Mouse (Mus musculus) spleen, adult 12 weeks (tissue): ENCODE data around the gene Hrc.
"Not testable (repeated sequence)": the region's sequence is repeated elsewhere in the genome, so short reads cannot be mapped to it uniquely, and the experiment has no call there.

Experiments
- DNase-seq: peaks from one replicate; pipeline ENCODE4 v3.0.0; 2022; ENCODE audit warnings: low spot score

Hrc gene

GRCm38 (mm10) chr7:45333431-45333982 lies 1.6 kb upstream of the Hrc start, which contains the start of gene Trpm4:
Gene Trpm4, minus strand, starts transcription at chr7:45333780.
- DNase-seq = peak; percentile 58

GRCm38 (mm10) chr7:45334605-45335004 lies 485 bp upstream of the Hrc start:
- no peak for DNase-seq

DNA sequence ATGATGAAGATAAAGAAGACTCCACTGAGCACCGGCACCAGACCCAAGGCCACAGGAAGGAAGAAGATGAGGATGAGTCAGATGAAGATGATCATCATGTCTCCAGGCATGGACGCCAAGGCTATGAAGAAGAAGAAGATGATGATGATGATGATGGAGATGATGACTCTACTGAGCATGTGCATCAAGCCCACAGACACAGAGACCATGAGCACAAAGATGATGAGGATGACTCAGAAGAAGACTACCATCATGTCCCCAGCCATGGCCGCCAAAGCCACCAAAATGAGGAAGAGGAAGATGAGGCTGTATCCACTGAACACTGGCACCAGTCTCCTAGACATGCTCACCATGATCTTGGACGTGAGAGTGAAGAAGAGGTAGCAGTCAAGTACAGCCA lies 1.2 kb downstream of the Hrc start:
- DNase-seq = no peak

- no peak for DNase-seq
These were observed 2.4 kb downstream of the Hrc start for GRCm38 (mm10) chr7:45337469-45337868.

DNA sequence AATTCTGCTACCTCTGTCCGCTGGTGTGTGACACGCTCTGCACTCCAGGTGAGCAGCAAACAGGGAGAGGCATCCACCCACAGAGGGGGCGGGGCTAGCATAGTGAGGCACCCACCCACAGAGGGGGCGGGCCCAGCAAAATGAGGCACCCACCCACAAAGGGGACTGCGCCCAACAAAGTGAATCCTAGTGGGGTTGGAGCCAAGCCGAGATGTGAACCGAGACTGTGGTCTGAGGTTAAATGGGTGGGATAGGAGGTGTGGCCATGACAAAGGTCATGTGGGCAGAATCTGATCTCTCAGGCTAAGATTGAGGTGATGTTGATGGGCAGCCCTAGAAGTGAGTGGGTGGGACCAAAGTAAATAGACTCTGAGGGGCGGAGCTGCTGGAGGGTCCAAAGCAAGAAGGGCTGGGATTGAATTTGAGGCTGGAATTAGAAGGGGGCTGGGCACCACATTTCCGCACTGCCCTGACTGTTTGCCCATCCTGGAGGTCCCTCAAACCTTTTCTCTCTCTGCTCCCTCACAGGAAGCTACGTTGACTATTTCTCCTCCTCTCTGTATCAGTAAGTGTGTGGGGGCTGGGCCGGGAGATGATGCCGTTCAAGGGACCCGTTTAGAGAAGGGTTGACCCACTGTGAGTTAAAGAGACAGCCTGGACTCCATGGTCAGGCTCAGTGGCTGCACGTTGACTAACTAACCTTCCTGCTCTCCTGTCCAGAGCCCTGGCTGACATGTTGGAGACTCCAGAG lies 3.2 kb downstream of the Hrc start:
- DNase-seq = no peak

GRCm38 (mm10) chr7:45339410-45340065 lies 4.4 kb downstream of the Hrc start:
- no peak for DNase-seq

DNA sequence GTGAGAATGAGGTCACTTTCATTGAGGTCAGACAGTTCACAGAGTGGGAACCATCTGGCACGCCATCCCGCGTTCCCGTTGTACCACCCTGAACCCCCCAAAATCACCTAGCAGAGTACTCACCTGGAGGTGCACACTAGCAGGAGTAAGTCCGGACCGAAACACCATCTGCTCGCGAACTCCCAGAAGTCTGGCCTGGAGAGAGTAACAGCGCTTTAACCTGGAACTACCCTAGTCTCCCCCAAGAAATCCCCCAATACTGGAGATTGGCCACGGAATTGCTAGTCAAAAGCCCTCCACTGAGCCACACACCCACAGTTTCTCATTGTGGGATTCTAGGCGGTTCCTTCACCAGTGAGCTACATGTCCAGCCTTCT lies 5.0 kb downstream of the Hrc start:
- DNase-seq = no peak

DNA sequence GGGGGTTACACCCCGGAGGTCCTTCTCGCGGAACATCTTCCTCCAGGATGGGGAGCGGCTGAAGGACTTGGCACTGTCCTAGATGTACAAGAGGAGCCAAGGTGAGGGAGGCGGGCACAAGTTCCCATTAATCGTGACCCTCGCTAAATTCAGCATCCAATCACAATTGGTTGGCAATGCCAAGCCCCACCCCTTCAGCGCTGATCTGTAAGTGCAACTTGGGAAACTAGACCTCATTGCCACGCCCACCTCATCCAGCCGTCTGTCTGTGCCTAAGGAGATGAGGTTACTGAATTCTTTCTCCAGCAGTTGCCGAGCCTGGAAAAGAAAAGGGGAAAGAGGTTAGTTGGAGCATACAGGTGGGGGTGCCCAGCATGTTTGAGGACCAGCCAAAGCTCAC lies 5.6 kb downstream of the Hrc start:
- DNase-seq = no peak

DNA sequence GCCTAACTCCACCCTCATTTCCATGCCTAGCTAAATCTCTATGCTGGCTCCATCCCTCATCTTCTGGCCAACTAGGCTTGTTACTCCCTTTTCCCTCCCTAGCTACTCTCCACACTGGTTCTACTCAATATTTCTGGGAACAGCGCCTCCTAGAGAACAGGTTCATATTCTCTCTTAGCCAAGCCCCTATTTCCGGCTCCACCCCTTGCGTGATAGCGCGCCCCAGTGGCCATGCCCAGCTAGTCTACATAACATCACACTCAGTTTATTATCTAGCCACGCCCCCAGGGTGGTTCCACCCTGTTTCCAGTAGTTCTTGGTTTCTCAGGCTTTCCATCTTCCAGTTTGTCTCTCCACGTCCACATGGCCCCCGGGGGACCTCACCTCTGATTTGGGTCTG lies 6.2 kb downstream of the Hrc start:
- DNase-seq = peak; percentile 66

DNA sequence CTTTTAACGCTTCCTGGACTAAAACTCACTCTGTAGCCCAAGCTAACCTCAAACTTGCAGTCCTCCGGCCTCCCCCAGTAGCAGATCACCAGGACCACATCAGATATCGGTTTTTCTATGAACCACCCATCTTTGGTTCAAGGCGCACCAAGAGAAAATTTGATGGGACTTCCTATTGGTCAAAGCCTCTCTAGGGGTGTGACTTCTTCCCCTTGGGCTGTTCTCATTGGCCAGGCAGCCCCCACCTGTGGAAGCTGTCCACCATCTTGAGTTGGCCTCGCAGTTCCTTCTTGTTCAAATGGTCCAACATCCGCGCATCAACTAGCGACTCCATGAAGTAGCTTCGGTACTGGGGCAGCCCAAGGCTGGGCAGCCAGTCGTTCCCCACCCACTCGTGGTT lies 7.0 kb downstream of the Hrc start:
- DNase-seq = no peak

DNA sequence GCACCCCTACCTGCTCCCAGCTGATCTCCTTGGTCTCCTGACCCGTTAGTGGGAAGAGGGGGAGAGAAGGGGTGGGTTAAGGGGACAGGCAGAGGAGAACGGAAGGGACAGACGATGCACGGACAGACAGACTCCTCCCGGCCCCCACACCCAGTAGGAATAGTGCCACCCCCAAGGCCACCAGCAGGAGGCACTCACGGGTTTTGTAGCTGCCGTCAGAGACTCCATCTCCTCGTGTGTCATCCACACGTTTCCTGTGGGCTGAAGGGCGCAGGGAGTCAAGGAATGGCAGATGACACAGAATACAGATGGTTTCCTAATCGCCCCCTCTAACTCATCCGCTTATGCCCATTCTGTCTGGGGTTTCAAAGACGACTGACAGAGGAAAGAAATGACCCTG lies 8.5 kb downstream of the Hrc start:
- DNase-seq = no peak

- no peak for DNase-seq
These were observed 11.8 kb downstream of the Hrc start for GRCm38 (mm10) chr7:45346905-45347304.

DNA sequence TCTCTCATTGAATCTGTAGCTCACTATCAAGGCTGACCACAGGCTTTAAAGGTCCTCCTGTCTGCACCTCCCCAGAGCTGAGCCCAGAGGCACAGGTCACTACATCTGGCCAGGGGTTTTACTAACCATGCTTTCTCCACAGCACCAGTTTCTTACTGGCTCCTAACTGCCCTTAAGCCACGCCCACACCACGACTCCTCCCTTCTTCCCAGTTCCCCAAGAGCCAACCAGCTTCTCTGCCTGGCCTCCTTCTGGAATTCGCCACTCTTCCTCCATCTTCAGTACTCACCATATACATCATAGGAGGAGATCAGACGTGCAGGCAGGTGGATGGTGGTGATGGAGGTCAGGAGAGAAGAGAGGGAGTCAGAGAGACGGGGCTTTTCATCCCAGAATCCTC lies 18.0 kb downstream of the Hrc start:
- no peak for DNase-seq

DNA sequence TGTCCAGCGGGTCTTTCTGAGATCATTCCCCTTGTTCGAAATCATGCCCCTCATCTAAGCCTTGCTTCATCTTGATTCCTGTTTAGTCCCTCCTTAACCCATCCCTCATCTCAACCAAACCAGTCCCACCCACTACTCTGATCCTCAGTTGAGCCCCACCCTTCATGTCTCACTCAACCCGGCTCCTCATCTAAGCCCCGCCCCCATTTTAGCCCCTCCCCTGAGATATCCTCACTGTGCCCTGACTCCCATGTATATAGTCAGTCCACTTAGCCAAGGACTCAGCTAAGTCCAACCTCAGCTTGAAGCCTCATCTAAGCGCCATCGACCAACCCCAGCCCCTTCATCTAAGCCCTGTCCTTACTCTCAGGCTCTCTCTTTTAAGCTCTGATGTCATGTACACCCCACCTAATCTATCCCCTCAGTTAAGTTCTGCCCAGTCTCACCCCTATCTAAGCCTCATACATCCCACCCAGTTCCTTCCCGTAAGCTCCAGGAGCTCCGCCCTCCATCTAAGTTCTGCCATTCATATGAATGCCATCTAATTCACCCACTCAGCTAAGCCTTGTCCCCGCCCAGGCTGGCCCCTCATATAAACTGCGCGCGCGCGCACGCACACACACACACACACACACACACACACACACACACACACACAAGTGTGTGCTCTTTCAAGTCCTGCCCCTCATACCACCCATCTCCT lies 20.4 kb downstream of the Hrc start:
- no peak for DNase-seq

GRCm38 (mm10) chr7:45356087-45356486 lies 21.0 kb downstream of the Hrc start:
- no peak for DNase-seq

DNA sequence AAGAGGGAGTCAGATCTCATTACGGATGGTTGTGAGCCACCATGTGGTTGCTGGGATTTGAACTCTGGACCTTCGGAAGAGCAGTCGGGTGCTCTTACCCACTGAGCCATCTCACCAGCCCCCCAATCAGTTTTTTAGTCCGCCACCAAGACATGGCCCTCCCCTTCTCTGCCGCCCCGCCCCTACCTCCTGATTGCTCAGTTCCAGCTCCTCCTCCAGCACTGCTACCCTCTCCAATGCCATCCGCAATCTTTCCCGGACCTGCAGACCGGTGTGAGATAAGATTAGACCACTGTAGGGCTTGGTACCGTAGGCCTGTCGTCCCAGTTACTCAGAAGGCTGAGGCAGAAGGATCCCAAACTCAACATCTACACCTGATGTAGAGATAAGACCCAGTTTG lies 24.0 kb downstream of the Hrc start:
- DNase-seq = not testable (repeated sequence)

DNA sequence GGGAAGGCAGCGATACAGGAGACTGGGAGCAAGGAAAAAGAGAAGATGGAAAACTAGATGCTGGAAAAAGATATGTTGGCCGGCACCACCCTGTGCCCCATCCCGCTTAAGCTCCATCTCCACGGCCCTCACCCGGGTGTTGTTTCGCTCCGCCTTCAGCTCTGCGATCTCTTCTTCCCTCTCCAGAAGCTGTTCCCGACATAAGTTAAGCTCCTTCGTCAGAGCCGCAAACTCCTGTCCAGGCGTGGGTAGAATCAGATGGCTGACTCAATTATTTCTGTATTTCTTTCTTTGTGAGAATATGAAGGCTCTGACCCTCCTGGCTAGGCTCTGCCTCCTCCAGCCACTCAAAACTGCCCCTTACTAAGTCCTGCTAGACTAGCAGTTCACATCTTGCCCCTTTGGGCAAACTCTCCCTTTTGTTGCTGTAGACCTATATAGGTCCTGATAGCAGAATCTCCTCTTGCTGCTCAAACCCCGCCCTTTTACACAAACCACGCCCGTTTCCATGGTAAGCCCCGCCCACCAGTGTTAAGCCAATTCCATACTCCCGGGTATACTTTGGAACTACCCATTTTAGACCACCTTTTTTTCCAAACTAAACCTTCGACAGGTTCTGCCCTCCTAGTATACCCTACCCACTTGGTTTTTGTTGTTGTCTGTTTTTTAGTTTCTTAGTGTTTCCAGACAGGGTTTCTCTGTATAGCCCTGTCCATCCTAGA lies 25.5 kb downstream of the Hrc start:
- no peak for DNase-seq

DNA sequence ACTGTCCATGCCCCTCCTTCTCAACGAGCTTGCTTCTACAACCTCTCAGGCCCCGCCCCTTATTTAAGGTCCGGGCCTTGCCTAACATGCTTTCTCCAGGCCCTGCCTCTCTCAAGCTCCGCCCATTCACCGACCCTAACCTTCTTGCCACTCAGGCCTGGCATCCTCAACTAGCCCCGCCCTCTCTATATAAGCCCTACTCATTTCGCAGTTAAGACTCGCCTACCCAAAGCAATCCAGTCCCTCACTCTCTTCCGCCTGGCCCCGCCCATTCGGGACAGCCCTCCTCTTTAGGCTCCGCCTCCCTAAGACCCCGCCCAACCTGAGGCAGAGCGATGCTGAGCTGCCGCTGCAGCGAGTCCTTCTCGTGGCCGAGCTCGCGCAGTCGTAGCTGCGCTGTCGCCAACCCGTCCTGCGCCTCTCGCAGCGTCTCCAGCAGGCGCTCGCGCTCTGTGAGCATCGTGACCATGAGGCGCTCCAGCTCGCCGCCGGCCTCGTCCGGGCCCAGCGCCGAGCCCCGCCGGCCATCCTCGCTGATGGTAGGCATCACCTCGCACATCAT lies 26.2 kb downstream of the Hrc start:
- DNase-seq = peak; percentile 58

DNA sequence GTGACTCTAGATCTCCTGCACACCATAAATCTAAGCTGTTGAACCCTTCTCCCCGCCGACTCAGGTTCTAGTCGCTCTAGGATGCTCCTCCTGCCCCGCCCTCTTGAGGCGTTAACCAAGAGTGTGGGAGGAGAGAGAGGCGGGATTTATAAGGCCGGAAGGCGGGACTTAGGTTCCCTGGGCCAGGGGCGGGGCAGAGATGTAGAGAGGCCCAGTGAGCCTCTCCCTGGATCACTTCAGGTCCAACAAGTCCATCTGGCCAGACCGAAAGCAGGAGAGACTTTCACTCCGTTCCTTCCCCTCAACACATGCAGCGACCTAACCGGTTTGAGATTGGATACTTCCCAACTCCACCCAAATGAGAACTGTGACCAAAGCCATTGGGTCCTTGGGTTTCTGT lies 27.7 kb downstream of the Hrc start:
- DNase-seq = no peak

DNA sequence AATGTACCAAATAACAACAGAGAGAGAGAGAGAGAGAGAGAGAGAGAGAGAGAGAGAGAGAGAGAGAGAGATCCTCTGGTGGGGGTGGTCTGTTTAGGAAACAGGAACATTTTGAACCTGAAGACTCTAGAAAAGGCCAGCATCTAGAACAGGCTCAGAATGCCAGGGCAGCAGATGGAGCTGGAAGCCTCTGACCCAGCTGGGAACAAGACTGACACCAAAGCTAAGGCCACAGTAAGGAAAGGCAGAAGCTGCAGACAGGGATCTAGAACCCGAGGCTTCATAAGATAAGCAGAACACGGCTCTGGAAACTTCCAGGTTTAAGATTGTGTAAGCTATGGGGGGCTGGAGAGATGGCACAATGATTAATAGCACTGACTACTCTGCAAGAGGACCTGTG lies 28.9 kb downstream of the Hrc start:
- no peak for DNase-seq

DNA sequence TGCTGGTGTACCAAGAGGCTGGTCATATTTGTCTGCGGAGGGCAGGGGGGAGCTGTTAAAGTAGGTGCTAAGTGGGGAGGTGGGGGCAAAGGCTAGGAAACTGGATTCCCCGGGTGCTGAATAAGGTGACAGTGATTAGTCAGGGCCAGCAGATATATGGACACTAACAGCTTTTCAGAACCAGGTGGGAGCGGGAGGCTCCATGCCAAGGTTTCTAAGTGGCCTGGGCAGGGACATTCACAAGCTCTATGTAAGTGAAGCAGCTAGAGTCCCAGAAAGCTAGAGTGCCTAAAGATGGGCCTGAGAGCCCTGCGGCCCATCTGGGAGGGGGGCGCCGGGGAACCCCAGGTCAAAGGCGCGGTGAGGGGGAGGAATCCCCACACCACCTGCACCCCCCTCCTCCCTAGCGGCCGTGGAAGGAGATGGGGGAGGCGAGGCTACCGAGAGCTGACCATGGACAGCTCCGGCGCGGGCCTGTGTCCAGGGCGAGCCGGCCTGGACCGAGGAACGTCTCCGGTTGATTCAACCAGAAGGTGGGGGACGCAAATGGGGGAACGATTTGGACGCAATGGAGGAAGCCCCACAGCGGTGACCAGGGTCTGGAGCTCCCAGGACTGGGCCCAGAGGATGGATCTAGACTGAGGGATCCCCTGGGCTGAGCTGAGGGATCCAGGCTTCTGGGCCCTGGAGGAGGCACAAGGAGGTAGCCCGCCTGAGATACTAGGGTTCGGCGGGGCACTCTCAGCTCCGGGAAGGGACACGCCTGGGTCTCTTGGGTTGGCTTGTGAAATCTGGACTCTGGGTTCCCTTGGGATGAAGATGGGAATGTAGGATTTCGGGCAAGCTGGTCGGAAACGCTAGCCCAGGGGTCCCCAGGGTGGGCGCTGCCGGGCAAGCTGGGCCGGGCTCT lies 30.9 kb downstream of the Hrc start:
- no peak for DNase-seq
